Mouse (Mus musculus) liver, adult 2 months (tissue): ENCODE data around the gene Ddx23. TPM values are rescaled to one million over a fixed set of nuclear protein-coding genes. Genes with fewer than 3 reads are reported as not detected.
A peak's percentile ranks its signal among the peaks of the same experiment; 100 is the strongest.

Source experiments
- DNase-seq: peaks from one replicate; pipeline ENCODE4 v3.0.0-alpha.2; 2011; ENCODE audit warnings: low read depth, low spot score; ENCODE audit errors: extremely low read depth
- H3K27ac ChIP-seq: fragments of 200-500 bp; replicated peaks from 2 replicates; pipeline ENCODE4 v1.5.1; 2012; ENCODE audit warnings: low read depth, mild to moderate bottlenecking, control low read depth, inconsistent platforms, low read length; ENCODE audit not compliant: insufficient read depth
- H3K27me3 ChIP-seq: fragments of 200-500 bp; 2 replicates; pipeline ENCODE4 v1.6.1; 2012; ENCODE audit warnings: mild to moderate bottlenecking, moderate library complexity, low read length, inconsistent platforms; ENCODE audit not compliant: control insufficient read depth, insufficient read depth
- H3K36me3 ChIP-seq: fragments of 200-500 bp; 2 replicates; pipeline ENCODE4 v1.6.1; 2012; ENCODE audit warnings: low read length, inconsistent platforms; ENCODE audit not compliant: control insufficient read depth, insufficient read depth
- H3K4me1 ChIP-seq: fragments of 200-500 bp; 2 replicates; pipeline ENCODE4 v1.6.1; 2011; ENCODE audit warnings: low read length; ENCODE audit not compliant: control insufficient read depth, insufficient read depth
- H3K4me3 ChIP-seq: fragments of 200-500 bp; 2 replicates; pipeline ENCODE4 v1.5.1; 2011; ENCODE audit warnings: low read depth, mild to moderate bottlenecking, control low read depth, low read length, moderate library complexity; ENCODE audit not compliant: insufficient read depth
- H3K79me2 ChIP-seq: fragments of 200-500 bp; 2 replicates; pipeline ENCODE4 v1.6.1; 2012; ENCODE audit warnings: inconsistent platforms, mild to moderate bottlenecking, low read length, moderate library complexity; ENCODE audit not compliant: control insufficient read depth, insufficient read depth
- H3K9ac ChIP-seq: fragments of 200-500 bp; 2 replicates; pipeline ENCODE4 v1.6.1; 2012; ENCODE audit warnings: low read depth, mild to moderate bottlenecking, control low read depth, inconsistent platforms, low read length
- CTCF ChIP-seq: fragments of 200-500 bp; IDR thresholded peaks from 2 replicates; pipeline ENCODE4 v1.5.1; 2011; ENCODE audit warnings: low read depth, low read length, control low read depth
- POLR2A ChIP-seq: fragments of 200-500 bp; IDR thresholded peaks from 2 replicates; pipeline ENCODE4 v1.6.1; 2011; ENCODE audit warnings: low read length, control low read depth; ENCODE audit not compliant: insufficient read depth; ENCODE audit errors: extremely low read depth
- WGBS: fragments of 180-500 bp; shearing (Covaris S2); methylation state at CpG from one replicate; pipeline ENCODE4 v1.1.7; 2018; 5-methylcytosine and 5-hydroxymethylcytosine counted together
- polyA plus RNA-seq: library from polyadenylated mRNA; depleted of rRNA; stranded (reverse); fragments of >200 nt; gene quantifications from 2 replicates; pipeline ENCODE4 v1.2.3, GENCODE M21; 2012
- total RNA-seq: library from RNA; depleted of rRNA; stranded (reverse); fragments of >200 nt; gene quantifications from 2 replicates; pipeline ENCODE4 v1.2.3, GENCODE M21; 2014

Ddx23 gene
- total and polyA plus RNA-seq, 2 experiments, result 18.8 to 27.6 TPM

- TF ChIP-seq CTCF, result no peak
- peak overlapping the region; percentile 66 for H3K4me3 ChIP-seq
Observed at GRCm38 (mm10) chr15:98676471-98676870, 13.8 kb upstream of the Ddx23 start.

GRCm38 (mm10) chr15:98675634-98676250 lies 13.0 kb upstream of the Ddx23 start:
- Histone ChIP-seq H3K27me3 (no peaks in the 10 kb centered on the region), H3K4me1 (peaks cover 3% of the 10 kb centered on the region), H3K9ac (no peak overlapping the region), H3K79me2 (no peaks in the 10 kb centered on the region; the same call in 1 of the 2 replicates), H3K4me3 (no peak overlapping the region), H3K27ac (no peak overlapping the region), H3K36me3 (peaks cover 2% of the 10 kb centered on the region; the same call in 1 of the 2 replicates)
- TF ChIP-seq POLR2A (no peak), CTCF (no peak)
- DNase-seq, result no peak
- WGBS, result 38% methylated on average over 14 of the region's 14 CpGs

More at GRCm38 (mm10) chr15:98676471-98676870, 13.8 kb upstream of the Ddx23 start:
- 3% methylated on average over 9 of the region's 9 CpGs for WGBS
- Histone ChIP-seq H3K36me3 (peaks cover 2% of the 10 kb centered on the region; the same call in 1 of the 2 replicates), H3K9ac (peak overlapping the region; percentile 52), H3K27me3 (no peaks in the 10 kb centered on the region), H3K4me1 (peaks cover 3% of the 10 kb centered on the region), H3K79me2 (no peaks in the 10 kb centered on the region; the same call in 1 of the 2 replicates), H3K27ac (no peak overlapping the region; the same call in 1 of the 2 replicates)
- DNase-seq, result peak; percentile 51

GRCm38 (mm10) chr15:98674994-98675545 lies 12.4 kb upstream of the Ddx23 start:
- no peak for TF ChIP-seq CTCF
- TF ChIP-seq POLR2A, result no peak
- WGBS, result 71% methylated on average over 11 of the region's 11 CpGs
- Histone ChIP-seq H3K79me2 (no peaks in the 10 kb centered on the region; the same call in 1 of the 2 replicates), H3K9ac (no peak overlapping the region), H3K27ac (no peak overlapping the region), H3K4me1 (peaks cover 3% of the 10 kb centered on the region), H3K4me3 (no peak overlapping the region), H3K36me3 (peaks cover 2% of the 10 kb centered on the region; the same call in 1 of the 2 replicates), H3K27me3 (no peaks in the 10 kb centered on the region)
- DNase-seq, result no peak

- no peak for TF ChIP-seq POLR2A
- TF ChIP-seq CTCF, result no peak
- H3K36me3 ChIP-seq, result peaks cover 2% of the 10 kb centered on the region; the same call in 1 of the 2 replicates
- H3K79me2 ChIP-seq, result no peaks in the 10 kb centered on the region; the same call in 1 of the 2 replicates
- H3K9ac ChIP-seq, result no peak overlapping the region
- H3K4me1 ChIP-seq, result peaks cover 3% of the 10 kb centered on the region
- DNase-seq, result no peak
- no peaks in the 10 kb centered on the region for H3K27me3 ChIP-seq
- 79% methylated on average over 7 of the region's 7 CpGs for WGBS
- no peak overlapping the region for H3K4me3 ChIP-seq
- no peak overlapping the region for H3K27ac ChIP-seq
Observed at GRCm38 (mm10) chr15:98674284-98674993, 11.7 kb upstream of the Ddx23 start.

DNA sequence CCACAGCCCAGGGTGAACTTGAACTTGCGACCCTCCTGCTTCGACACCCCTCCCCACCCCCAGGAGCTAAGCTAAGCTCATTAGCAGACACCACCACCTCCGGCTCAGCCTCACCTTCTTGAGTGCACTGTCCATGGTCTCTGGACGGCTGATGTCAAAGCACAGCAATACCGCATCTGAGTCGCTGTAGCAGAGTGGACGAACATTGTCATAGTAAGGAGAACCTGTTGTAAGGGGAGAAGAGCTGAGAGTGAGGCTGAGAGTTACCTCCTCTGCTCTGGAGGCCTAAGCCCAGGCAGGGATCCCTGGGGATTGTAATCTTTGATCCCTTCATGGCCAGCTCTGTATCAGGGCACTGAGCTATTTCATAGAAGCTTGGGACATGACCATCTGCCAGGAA lies 11.0 kb upstream of the Ddx23 start:
- no peaks in the 10 kb centered on the region for H3K27me3 ChIP-seq

More for the DNA sequence above, 11.0 kb upstream of the Ddx23 start:
- TF ChIP-seq CTCF (no peak), POLR2A (no peak)
- no peak for DNase-seq
- H3K79me2 ChIP-seq, result no peaks in the 10 kb centered on the region; the same call in 1 of the 2 replicates
- no peak overlapping the region for H3K4me3 ChIP-seq
- H3K9ac ChIP-seq, result no peak overlapping the region
- 96% methylated on average over 7 of the region's 7 CpGs for WGBS
- H3K36me3 ChIP-seq, result peaks cover 2% of the 10 kb centered on the region; the same call in 1 of the 2 replicates
- H3K4me1 ChIP-seq, result peaks cover 3% of the 10 kb centered on the region
- H3K27ac ChIP-seq, result no peak overlapping the region
